Mouse (Mus musculus): Measurements from ENCODE around the gene Dazap1.
A peak's percentile ranks its signal among the peaks of the same experiment; 100 is the strongest.
"Not testable (repeated sequence)": the region's sequence is repeated elsewhere in the genome, so short reads cannot be mapped to it uniquely, and the experiment has no call there.

Dazap1 gene

GRCm38 (mm10) chr10:80260642-80261584 lies at the start of gene Dazap1, which contains the start of gene Gamt:
Gene Dazap1 (plus strand): TSS chr10:80261486.
Gene Gamt (minus strand): TSS chr10:80261012.
- peak; percentile 96 for DNase-seq (ENCODE audit: low spot score)

- DNase-seq (ENCODE audit: low spot score) = not testable (repeated sequence)
Measured at GRCm38 (mm10) chr10:80211547-80212103, 49.7 kb upstream of the Dazap1 start.

GRCm38 (mm10) chr10:80215048-80215772 lies 46.1 kb upstream of the Dazap1 start:
- DNase-seq (ENCODE audit: low spot score) = no peak

- no peak for DNase-seq (ENCODE audit: low spot score)
Measured at GRCm38 (mm10) chr10:80220676-80221075, 40.6 kb upstream of the Dazap1 start.

GRCm38 (mm10) chr10:80223137-80223536 lies 38.1 kb upstream of the Dazap1 start:
- not testable (repeated sequence) for DNase-seq (ENCODE audit: low spot score)

GRCm38 (mm10) chr10:80226071-80226415 lies 35.2 kb upstream of the Dazap1 start:
- DNase-seq (ENCODE audit: low spot score) = no peak

GRCm38 (mm10) chr10:80226416-80227165 lies 34.7 kb upstream of the Dazap1 start, which contains the start of gene Mum1:
Gene Mum1 (plus strand): TSS chr10:80226434.
- peak; percentile 96 for DNase-seq (ENCODE audit: low spot score)

GRCm38 (mm10) chr10:80227166-80227539 lies 34.1 kb upstream of the Dazap1 start:
- DNase-seq (ENCODE audit: low spot score) = no peak

GRCm38 (mm10) chr10:80227877-80228775 lies 33.2 kb upstream of the Dazap1 start:
- no peak for DNase-seq (ENCODE audit: low spot score)

- no peak for DNase-seq (ENCODE audit: low spot score)
Measured at GRCm38 (mm10) chr10:80236145-80236825, 25.0 kb upstream of the Dazap1 start.

- no peak for DNase-seq (ENCODE audit: low spot score)
Measured at GRCm38 (mm10) chr10:80237020-80237419, 24.3 kb upstream of the Dazap1 start.

- no peak for DNase-seq (ENCODE audit: low spot score)
Measured at GRCm38 (mm10) chr10:80238306-80238705, 23.0 kb upstream of the Dazap1 start.

GRCm38 (mm10) chr10:80239791-80240190 lies 21.5 kb upstream of the Dazap1 start:
- DNase-seq (ENCODE audit: low spot score) = no peak

- DNase-seq (ENCODE audit: low spot score) = no peak
Measured at GRCm38 (mm10) chr10:80242088-80242487, 19.2 kb upstream of the Dazap1 start.

GRCm38 (mm10) chr10:80242607-80243006 lies 18.7 kb upstream of the Dazap1 start:
- DNase-seq (ENCODE audit: low spot score) = no peak

- no peak for DNase-seq (ENCODE audit: low spot score)
Measured at GRCm38 (mm10) chr10:80244791-80245399, 16.4 kb upstream of the Dazap1 start.

GRCm38 (mm10) chr10:80245600-80245999 lies 15.7 kb upstream of the Dazap1 start:
- DNase-seq (ENCODE audit: low spot score) = no peak

GRCm38 (mm10) chr10:80247849-80248248 lies 13.4 kb upstream of the Dazap1 start:
- DNase-seq (ENCODE audit: low spot score) = no peak

GRCm38 (mm10) chr10:80248437-80248836 lies 12.8 kb upstream of the Dazap1 start:
- DNase-seq (ENCODE audit: low spot score) = not testable (repeated sequence)
